Mouse (Mus musculus): ENCODE measurements around the gene Rac2.
A peak's percentile ranks its signal among the peaks of the same experiment; 100 is the strongest.

The Rac2 gene

DNA sequence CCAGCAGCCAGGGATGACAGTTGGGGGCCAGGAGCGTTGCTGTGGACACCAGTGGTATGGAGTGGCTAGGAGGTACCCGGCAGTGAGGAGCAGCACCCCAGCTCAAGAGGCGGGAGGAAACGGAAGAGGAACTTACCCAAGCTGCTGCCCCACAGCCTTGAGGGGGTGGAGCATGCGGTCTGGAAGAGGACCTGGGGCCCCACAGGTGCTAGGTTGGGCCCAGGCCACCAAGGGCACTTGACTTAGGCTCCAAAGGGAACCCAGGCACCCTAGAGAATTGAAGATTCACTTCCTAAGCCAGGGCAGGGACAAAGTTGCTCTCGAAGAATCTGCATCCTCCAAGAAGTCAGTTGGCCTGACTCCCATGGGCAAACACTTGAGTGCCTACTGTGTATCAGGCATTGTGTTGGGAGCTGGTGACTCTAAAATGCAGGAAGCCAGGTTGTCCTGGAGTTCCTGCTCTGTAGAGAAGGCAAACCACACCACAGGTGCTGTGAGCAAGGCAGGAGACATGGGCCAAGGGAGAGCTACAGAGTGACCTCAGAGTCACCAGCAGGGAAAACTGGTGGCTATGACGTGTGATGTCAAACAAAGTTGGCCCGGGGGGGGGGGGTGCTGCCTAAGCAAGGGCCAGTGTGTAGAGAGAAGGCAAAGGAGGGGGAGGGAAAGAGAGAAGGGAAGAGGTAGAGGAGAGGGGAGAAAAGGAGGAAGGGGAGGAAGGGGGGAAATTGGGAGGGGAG lies at the start of gene Rac2:
Gene Rac2 (minus strand): TSS at position 126 of the 740 bp plus-strand sequence.
- peak; percentile 86 for DNase-seq (ENCODE audit: low read depth)

DNA sequence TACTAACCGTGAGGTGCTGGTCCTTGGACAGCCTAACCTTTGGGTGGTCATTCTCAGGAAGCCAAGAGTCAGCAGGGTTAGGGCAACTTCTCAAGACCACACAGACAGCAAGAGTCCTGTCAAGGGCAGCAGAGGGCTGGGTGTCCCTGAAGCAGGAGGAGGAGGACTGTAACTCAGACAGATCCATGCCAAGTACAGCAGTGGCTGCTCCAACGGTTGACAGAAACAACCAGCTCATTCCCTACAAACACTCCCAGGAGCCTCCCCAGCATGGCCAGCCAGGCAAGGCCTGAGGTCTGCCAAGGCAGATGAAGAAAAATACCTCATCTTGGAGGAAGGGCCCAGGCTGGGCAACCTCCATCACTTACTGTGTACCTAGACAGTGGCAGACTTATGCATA lies 44.4 kb upstream of the Rac2 start:
- DNase-seq (ENCODE audit: low read depth) = no peak

DNA sequence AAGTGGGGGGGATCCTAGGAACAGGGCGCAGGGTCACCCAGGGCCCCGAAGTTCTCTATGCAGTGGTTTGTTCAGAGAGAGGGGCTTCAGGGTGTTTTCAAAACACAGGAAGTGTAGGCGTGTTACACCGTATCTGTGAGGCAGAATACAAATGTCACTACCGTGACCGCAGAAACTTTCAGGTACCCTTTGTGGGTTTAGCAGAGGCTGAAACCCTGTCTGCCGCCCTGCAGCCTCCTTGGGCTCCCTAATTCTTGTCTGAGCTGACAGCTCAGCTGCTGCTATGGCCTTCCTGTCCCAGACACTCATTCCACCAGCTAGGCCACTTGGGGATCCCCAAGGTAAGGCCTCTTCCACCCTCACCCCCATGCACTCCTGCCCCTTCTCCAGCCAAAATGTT lies 42.0 kb upstream of the Rac2 start:
- no peak for DNase-seq (ENCODE audit: low read depth)

DNA sequence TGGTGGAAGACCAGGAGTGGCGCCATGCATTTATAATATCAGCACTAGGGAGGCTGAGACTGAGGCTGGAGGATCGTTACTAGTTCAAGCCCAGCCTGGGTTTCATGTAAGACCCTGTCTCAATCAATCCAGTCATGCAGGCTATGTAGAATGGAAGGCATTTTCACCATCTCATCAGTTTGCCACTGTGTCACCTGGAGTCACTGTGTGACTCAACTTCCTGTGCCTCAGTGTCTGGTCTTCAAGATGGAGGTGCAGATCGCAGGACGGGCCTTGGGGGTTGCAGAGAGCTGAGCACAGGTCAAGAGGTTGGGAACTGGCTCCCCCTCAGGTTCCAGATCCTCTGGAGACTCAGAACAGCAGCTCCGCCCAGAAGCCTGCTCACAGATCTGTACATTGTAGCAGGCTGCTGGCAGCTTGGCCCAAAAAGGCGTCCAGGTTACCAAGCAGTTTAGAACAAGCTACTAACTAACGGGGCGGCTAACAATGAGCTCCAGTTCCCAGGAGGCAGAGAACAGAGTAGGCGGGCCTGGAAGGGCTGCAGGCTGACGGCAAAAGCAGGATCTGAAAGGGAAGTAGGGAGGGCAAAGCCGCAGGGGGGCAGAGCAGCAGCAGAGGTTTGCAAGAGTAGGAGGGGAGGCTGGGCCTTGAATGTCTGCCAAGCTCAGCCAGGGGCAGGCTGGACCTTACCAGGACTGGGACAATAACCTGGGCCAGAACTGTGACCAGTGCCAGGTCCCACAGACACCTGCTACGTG lies 38.3 kb upstream of the Rac2 start:
- no peak for DNase-seq (ENCODE audit: low read depth)

DNA sequence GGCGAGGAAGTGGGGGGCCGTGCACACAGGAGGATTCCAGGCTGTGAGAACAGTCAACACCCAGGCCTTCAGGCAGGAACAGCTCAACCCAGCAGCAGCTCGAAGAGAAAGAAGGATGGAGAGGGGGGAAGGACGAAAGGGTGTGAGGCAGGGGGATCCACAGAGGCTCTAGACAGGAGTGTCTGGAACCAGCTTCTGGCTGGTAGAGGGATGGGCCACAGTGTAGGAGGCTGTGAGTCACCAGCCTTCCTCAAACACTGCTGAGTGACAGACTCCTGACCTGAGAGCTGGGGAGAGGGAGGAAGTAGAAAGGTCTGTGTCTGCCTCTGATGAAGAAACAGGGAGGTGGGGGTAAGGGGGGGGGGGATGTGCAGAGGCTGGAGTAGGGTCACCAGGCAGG lies 34.9 kb upstream of the Rac2 start:
- peak; percentile 95 for DNase-seq (ENCODE audit: low read depth)

DNA sequence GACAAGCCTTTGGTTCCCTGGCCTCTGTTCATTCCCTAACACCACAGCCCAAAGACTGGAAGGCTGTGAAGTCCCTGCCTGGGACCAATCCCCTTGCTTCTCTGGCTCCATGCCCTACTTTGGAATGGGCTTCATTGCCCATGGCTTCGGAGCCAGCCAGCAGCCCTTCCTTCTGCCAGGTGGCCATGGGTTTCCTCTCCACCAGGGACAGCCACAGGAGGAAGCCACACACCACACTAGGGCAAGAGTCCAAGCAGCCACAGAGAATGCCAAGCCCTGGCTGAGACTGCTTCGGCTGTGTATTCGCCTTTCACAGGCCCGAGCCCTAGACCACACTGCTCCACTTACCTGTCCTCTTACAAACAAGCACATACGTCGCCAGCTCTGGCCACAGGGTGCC lies 33.5 kb upstream of the Rac2 start:
- peak; percentile 88 for DNase-seq (ENCODE audit: low read depth)

DNA sequence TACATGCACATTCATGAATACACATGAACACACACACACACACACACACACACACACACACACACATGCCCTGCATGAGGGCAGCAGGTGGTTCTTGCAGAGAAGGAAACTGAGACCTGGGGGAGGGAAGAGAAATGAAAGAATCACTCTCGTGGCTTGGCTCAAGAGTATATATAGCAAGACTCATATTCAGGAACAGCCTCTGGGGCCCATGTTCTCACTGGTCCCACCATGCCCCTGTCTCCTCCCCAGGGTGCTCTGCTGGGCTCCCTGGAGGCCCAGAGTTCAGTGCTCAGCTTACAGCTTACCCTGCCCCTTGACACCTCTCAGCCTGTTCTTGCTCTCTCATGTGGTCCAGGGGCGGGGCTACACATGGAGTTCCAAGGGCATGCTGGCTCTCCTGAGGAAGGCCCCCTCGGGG lies 32.8 kb upstream of the Rac2 start:
- DNase-seq (ENCODE audit: low read depth) = peak; percentile 26

DNA sequence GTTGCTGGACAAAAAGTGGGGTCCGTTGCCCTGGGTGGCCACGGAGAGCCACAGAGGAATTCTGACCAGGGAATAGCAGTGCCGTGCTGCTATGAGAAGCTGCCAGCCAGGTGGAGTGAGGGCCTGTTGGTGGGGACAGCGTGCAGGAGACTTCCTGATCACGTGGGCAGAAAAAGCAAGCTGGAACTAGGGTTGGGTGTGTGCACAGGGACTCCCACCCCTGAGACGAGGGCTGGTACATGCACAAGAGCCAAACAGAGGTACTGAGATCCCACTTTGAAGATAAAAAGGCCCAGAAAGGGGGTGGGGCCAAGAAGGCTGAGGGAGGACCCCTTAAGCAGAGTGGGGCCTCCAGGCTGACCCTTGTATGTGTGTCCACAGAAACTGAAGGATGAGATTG lies 31.7 kb upstream of the Rac2 start:
- no peak for DNase-seq (ENCODE audit: low read depth)

DNA sequence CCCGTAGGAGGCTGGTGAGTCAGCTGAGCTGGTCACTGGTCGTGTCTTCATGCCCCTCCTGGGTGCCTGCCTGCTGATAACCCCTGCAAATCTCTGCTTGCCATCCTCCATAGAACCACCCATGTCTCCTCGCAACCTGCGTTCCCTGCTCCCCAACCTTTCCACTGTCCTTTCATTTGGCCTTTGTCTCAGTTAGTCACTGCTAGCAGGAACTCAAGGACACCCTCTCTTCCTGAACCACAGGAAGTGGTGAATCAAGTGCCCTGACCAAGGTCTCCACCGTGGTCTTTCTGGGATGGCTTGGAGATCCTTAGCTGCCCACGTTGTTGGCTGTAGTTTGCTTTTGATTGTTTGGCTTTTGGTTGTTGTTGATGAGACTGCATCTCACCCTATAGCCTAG lies 28.6 kb upstream of the Rac2 start:
- DNase-seq (ENCODE audit: low read depth) = peak; percentile 84

DNA sequence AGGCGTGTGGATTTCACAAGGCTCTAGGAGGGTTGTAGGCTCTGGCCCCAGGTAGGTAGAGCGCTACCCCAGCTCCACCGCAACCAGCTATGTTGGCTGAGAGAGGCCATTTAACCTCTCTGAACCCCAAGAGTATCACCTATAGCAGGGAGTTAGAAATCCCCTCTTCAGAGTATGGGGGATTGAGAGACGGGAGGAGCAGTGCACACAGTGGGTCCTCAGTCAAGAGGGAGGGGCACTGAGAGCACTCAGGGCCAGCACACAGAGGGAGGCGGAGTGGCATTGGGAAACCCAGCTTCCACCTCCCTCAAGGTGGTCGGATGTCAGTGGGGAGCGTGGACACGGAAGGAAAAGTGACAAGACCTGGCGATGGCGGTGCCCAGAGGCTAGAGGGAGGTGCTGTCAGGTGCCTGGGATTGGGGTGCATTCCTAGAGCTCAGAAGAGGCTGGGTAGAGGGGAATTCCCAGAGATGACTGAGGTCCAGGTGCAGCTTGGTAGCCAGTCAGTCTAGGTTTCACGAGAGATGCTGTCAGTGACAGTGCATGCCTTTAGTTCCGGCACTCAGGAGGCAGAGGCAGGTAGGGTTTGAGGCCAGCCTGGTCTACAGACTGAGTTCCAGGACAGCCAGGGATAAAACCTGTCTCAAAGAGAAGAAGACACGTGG lies 27.1 kb upstream of the Rac2 start:
- DNase-seq (ENCODE audit: low read depth) = no peak

DNA sequence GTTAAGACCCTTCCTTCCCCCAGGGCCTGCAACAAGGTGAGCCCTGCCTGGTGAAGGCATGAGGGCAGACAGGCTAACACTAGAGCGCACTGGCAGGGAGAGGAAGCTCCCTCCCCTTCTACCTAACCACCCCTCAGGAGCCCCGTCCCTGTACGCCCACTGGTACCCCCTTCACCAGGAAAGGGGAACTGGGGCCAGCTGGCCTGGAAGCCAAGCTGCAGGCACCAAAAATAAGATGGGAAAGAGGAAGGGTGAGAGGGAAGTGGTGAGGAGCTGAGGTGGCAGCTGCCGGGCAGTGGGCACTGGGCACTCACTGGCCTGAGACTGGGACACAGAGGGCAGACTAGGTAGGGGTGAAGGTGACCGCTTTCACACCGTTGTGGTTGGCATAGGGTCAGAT lies 26.5 kb upstream of the Rac2 start:
- DNase-seq (ENCODE audit: low read depth) = peak; percentile 38

DNA sequence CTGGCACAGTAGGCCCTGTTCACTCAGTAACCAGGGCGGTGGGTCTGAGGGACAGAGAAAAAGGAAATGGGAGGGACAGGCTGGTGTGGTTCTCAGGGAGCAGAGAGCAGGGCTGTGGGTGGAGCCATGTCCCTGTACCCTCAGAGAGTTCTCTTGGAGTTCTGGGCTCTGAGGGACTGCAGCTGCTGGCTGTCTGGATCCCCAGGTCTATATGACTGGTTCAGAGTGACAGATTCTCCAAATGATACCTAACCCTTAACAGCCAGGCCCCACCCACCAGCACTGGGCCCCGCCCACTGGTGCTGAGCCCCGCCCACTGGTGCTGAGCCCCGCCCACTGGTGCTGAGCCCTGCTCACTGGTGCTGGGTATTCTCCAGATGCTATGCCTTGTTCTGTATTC lies 25.1 kb upstream of the Rac2 start:
- DNase-seq (ENCODE audit: low read depth) = peak; percentile 76

DNA sequence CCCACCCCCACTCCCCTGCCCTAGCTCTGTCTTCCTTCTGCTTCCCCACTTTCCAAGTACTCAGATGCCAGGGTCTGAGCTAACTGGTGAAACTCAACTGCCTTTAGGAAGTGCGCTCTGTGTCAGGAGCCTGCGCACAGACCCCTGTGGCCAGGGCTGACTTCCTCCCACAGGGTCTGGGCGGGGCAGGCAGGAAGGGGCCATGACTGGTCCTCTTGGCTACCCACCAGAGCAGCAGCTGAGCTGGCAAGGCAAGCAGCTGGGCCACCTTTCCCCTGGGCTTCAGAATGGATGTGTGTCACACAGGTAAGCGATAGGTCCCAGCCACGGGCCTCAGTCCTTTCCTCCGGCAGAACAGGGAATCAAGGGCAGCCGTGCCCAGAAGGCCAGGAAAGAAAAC lies 24.3 kb upstream of the Rac2 start, which contains the start of gene Cyth4:
Gene Cyth4 (plus strand): TSS at position 134 of the 400 bp plus-strand sequence.
- DNase-seq (ENCODE audit: low read depth) = peak; percentile 96

DNA sequence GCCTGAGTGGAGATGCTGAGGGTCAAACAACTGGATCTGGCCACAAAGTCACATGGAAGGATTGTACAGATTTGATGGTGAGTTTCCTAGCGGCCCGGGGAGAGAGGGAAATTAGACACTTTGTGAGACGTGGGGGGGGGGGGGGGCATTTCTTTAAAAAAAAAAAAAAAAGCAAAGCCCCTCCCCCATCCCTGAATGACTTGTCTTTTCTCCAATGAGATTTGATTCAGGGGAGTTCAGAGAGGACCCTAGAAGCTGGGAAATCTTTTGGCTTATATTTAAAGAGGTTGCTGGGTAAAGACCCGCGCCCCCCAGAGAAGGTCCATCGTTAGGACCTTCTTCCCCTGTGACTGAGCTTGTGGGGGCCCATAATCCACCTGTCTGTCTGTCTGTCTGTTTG lies 23.9 kb upstream of the Rac2 start:
- no peak for DNase-seq (ENCODE audit: low read depth)

DNA sequence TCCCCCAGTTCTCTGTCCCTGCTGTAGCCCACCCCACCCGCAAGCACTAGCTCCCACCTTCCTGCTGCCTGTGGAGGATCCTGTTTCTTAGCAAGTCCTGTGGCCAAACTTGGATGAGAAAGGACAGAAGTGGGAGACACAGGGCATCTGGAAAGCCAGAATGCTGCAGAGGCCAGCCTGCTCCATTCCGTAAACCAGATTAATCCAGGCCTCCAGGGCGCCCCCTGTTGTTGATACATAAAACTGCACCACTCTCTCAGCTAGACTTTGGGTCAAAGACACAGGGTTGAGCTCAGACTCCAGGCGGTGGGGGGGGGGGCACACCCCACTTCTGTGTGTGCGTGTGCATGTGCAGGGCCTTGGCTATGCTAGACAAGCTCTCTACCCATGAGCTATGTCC lies 22.9 kb upstream of the Rac2 start:
- DNase-seq (ENCODE audit: low read depth) = no peak

DNA sequence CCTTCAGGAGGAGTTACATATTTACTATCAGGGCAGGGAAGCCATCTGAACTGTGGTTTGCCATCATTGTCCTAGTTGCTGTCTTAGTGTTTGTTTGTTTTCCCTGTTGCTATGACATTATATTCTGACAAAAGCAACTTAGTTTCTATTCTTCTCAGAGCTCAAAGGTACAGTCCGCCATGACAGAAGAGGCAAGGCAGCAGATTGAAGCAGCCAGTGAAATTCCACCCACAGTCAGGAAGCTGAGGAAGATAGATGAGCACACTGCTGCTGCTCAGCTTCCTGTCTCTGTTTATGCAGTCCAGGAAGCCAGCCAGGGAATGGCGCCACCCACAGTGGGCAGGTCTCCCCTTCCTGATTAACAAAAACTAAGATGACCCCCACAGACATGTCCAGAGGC lies 22.2 kb upstream of the Rac2 start:
- DNase-seq (ENCODE audit: low read depth) = peak; percentile 69

DNA sequence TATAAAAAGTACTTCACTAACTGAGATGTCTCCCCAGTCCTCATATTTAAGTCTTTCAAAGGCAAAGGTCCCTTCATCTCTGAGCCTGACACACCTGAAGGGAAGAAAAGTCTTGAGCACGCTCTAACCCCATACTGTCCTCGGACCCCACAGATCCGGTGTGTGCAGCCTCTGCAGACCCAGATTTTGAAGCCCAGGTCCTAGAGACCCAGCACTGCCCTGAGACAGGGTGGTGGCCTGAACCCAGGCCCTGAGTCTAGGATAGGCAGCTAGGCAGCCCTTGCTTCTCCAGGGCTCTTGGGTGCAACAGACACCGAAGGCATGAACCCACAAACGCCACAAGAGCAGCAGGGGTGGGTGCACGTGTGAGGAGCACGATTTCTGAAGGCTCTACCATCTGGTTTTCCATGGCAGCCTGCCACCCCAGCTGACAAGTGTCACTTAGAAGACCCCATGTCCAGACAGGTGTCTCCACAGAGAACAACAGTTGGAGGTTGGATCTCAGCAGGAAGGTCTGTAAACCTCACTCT lies 21.4 kb upstream of the Rac2 start:
- no peak for DNase-seq (ENCODE audit: low read depth)

DNA sequence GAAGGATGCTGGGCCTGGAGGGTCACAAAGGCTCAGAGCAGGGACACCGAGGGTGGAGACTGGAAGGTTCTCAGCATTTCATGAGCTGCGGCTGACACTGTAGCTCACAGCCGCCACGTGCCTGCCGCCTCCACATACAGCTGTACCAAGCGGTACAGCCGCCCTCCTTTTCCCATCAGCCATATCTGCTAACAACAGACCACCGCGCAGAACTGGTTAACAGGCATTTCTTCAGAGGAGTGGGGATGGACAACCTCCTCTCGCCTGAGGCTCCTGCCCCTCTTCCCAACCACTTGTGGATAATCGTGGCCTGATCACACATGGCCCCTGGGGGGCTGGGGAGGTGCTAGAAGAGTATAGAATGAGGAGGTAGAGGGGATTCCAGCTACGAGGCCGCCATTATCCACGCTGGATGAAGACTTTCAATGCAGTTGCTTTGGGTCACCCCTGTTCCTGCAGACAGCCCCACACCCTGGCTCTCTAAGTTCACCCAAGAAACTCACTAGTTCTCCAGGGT lies 19.9 kb upstream of the Rac2 start:
- DNase-seq (ENCODE audit: low read depth) = no peak

DNA sequence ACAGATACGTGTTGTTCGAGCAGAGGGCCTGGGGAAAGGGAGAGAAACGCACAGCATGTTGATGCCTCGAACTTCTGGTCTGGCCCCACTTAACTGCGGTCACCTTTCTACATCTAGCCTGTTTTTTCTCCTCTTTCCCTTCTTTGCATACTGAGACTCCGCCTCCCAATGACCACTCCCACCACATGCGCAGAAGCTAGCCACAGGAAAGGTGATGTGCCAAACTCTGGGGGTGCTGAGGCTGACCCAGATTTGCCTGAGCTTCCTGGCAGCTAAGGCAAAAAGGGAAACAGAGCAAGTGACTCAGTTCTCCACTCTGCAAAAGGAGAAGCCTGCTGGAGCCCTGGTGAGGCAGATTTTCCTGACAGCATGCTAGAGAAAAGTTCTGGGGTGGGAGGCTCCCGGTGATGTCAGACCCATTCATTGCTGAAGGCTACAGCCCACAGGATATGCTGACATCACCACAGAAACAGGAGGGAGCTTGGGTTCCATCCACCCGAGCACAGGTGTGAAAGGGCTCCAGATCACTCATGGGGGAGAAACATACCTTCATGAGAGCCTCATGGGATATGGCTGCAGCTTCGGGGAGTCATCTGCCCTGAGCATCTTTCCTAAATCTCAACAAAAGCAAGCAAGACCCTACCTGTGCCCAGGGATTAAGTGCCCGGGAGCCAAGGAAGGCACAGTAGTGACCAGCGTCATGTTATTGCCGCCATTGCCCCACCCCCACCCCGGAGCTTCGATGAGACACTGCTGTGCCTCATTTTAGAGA lies 19.3 kb upstream of the Rac2 start:
- DNase-seq (ENCODE audit: low read depth) = peak; percentile 90

DNA sequence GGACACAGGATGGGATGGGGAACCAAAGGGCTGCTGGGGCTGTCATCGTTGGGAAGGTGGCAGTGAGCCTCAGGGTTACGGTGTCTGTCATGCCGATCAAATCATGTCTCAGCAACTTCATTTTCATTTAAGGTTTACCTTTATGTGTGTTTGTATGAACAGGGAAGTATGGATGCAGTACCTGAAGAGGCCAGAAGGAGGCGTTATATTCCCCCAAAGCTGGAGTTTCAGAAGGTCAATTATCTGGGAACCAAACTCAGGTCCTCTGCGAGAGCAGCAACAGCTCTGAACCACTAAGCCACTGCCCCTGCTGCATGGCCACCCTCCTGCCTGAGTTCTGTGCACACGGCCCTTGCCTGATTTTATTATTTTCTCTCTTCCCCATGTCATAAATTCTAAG lies 18.2 kb upstream of the Rac2 start:
- DNase-seq (ENCODE audit: low read depth) = peak; percentile 48

DNA sequence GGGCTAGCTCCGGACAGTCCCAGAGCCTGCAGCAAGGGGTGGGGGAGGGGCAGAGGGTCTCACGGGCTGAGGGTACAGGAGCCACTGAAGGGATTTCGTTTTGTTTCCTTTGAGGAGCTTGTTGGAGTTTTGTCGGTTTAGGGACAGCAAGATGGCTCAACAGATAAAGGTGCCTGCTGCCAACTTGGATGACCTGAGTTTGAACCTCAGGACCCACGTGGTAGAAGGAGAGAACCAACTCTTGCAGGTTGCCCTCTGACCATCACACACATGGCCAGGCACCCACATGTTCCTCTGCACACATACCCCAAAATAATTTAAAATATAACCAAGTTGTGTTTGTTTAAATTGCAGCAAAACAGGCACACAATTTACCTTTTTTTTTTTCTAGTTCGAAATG lies 17.4 kb upstream of the Rac2 start:
- DNase-seq (ENCODE audit: low read depth) = peak; percentile 62

DNA sequence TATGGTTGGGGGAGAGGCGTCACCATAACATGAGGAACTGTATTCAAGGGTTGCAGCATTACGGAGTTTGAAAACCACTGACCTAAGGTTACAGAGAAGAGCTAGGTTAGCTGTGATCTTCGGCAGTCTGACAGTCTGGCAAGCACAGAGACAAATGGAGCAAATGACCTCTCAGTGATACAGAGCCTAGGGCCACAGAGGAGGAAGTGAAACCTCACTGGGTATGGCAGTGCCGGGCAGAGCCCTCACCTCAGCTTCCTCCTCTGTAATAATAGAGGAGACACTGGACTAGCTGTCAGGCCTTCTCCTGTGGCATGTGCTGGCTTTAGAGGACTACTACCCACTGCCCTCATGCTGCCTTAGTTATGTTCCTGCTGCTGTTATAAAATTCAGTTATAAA lies 16.3 kb upstream of the Rac2 start:
- peak; percentile 76 for DNase-seq (ENCODE audit: low read depth)

Data from 416B (cell line).